Mouse (Mus musculus): ENCODE results near the gene Psors1c2.

- TF ChIP-seq POLR2A (IDR thresholded peaks at IDR 0.05; ENCODE audit: borderline replicate concordance, extremely low read depth, insufficient read depth, insufficient read length, poor library complexity, severe bottlenecking) = no peak
- no peak for TF ChIP-seq CTCF (IDR thresholded peaks at IDR 0.05; ENCODE audit: borderline replicate concordance, extremely low read depth, insufficient read depth, insufficient read length)
Measured at GRCm38 (mm10) chr17:35538476-35538875, 5.5 kb downstream of the Psors1c2 start.

Measured in brain, embryonic 14.5 days (tissue).